Mouse (Mus musculus) C2C12 (cell line): ENCODE results near the gene Timm29.

Source experiments
- CEBPB ChIP-seq: IDR thresholded peaks from one replicate; pipeline ENCODE4 v1.6.1; 2011; ENCODE audit warnings: low read depth, mild to moderate bottlenecking, control low read depth, moderate library complexity
- CTCF ChIP-seq: IDR thresholded peaks from one replicate; pipeline ENCODE4 v1.5.1; 2011; ENCODE audit not compliant: control insufficient read depth, insufficient read depth, insufficient read length
- FOSL1 ChIP-seq: IDR thresholded peaks from one replicate; pipeline ENCODE4 v1.8.0; 2011; ENCODE audit warnings: mild to moderate bottlenecking, low read length; ENCODE audit not compliant: poor library complexity, insufficient read depth, severe bottlenecking
- MAX ChIP-seq: IDR thresholded peaks from one replicate; pipeline ENCODE4 v1.6.1; 2011; ENCODE audit warnings: mild to moderate bottlenecking, control low read depth
- MYOD1 ChIP-seq: IDR thresholded peaks from one replicate; pipeline ENCODE4 v1.6.1; 2011; ENCODE audit warnings: low read depth; ENCODE audit not compliant: control insufficient read depth, insufficient read length
- MYOG ChIP-seq: IDR thresholded peaks from one replicate; pipeline ENCODE4 v1.6.1; 2011; ENCODE audit not compliant: control insufficient read depth, insufficient read length; ENCODE audit errors: extremely low read depth
- USF1 ChIP-seq: IDR thresholded peaks from one replicate; pipeline ENCODE4 v1.6.1; 2011; ENCODE audit warnings: low read depth, mild to moderate bottlenecking, control low read depth, moderate library complexity

- TF ChIP-seq MYOD1, result no peak
- no peak for TF ChIP-seq CTCF
- no peak for TF ChIP-seq USF1
- TF ChIP-seq CEBPB, result no peak
- no peak for TF ChIP-seq MAX
- TF ChIP-seq FOSL1, result no peak
- TF ChIP-seq MYOG, result no peak
These were observed 2.3 kb downstream of the Timm29 start for GRCm38 (mm10) chr9:21594838-21595237.
